Mouse (Mus musculus) thymus, postnatal 25 days (tissue): ENCODE measurements at regions not wholly inside any gene's neighbourhood (a gene's known extent, or its start where the extent isn't known, plus 50 kb on each side); places are given as distances from the start of the nearest gene placed in this dataset.
A peak's percentile ranks its signal among the peaks of the same experiment; 100 is the strongest.

ENCODE experiments used
- DNase-seq: peaks from one replicate; pipeline ENCODE4 v3.0.0; 2022

- no peak for DNase-seq
Measured at GRCm38 (mm10) chr2:167815123-167815522, 116.7 kb upstream of the Ptpn1 start.

- DNase-seq = no peak
Measured at GRCm38 (mm10) chr2:167809256-167809655, 119.6 kb upstream of the Tmem189 start.

GRCm38 (mm10) chr2:167805629-167806304, 116.1 kb upstream of the Tmem189 start:
- DNase-seq = peak; percentile 37

DNA sequence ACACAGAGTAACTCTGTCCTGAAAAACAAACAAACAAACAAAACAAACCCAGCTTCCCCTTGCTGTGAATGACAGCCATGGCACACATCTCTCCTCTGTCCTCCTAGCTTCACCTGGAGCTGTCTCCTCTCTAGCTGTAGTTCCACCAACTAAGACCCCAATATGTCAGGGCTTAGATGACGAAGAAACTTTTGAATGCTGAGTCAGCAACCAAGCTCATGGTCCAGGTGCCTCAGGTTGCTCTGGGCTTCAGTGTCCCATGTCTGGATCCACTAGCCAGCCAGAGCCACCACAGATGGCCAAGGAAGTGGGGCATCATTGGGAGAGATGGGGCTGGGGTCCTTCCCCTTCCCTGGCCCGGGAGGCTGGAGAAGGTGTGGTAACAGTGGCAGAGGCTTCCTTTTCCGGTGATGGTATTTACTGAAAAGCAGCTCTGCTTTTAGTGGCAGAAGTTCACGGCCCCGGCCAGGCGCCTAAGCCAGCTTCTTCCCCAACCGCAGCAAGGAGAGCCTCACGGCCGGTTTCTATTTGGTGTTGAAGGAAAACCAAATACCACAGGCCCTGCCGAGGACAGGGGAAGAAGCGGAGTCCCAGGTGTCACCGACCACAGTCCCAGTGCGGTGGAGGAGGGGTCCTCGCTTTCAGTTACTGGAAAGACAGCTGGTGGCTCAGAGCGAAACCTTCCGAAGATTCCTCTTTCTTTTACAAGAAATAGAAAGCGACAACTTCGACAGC, 115.0 kb upstream of the Tmem189 start:
- DNase-seq = peak; percentile 68

DNA sequence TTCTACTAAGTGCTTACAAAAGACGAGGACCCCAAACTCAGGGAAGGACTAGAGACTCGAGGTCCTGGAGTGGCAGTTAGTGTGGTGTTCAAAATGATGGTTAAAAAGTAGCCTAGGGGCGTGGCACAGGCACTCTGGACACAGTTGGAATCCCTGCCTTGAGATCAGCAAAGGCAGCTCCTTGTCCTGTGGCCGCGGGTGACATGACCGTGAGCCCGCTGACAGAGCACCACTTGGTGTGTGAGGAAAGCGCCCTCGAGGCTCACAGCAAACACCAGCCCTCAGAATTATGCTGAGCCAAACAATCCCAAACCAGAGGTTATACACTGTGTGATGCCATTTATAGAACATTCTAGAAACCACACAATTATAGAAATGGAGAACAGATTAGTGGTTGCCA, 112.9 kb upstream of the Tmem189 start:
- DNase-seq = no peak

DNA sequence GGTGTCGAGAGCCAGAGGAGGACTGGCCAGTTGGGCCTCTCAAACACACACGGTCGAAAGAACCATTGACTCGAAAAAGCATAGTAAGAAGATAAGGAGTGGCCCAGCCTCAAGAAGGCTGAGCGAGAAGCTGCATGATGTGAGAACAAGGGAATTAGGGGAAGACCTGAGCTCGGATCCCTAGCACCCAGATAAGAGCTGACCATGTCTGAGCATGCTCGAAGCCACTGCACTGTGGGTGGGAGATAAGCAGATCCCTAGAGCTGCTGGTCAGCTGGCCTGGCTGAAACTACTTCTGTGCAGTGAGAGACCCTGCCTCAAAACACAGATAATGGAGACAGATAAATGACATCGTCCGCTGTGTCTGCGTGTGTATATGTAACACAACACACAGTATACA, 111.8 kb upstream of the Tmem189 start:
- DNase-seq = no peak

- no peak for DNase-seq
Measured at GRCm38 (mm10) chr2:167800648-167801245, 111.1 kb upstream of the Tmem189 start.

GRCm38 (mm10) chr2:167799629-167800387, 110.2 kb upstream of the Tmem189 start:
- no peak for DNase-seq

DNA sequence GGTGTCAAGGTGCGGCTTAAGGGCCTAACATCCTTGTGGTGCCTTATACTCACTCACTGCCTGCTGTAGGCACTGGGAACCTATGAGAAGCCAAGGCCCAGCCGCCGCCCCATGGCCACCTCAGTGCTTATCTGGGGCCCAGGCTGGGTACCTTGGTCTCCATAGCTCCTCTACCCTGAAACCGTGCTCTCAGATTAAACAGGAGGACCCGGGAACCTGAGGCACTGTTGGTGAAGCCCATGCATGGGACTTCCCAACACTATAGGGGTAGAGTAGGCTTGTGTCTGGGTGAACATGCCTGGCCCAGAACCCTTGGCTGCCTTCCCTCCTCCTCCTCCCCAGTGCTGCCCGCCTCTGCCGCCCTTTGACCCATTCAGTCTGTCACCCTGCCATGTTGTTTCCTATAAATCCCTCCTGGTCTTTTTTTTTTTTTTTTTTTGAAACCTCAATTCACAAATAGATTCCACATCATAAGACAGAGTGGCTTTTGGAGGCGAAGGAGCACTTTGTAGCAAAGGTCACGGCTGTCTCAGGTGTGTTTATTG, 109.4 kb upstream of the Tmem189 start:
- DNase-seq = no peak

GRCm38 (mm10) chr2:167798076-167798782, 108.6 kb upstream of the Tmem189 start:
- no peak for DNase-seq

GRCm38 (mm10) chr2:167795491-167795890, 105.9 kb upstream of the Tmem189 start:
- DNase-seq = no peak

GRCm38 (mm10) chr2:167793916-167794315, 104.3 kb upstream of the Tmem189 start:
- no peak for DNase-seq

DNA sequence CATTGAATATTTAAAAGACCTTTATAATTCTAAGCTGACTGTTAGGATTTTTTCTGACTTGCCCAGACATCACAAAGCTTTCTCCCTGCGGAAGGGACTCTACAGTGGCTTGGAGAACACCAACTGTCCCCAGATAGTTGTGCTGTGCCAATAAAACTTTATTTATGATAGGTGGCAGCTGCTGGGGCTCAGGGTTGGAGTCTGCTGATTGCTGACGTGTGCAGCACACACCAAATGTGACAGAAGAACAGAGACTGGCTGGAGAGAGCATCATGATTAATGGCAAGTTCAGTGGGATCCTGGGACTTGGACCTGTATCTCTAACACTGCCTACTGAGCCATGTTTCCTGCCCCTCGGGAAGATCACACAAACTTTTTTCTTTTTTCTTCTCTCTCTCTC, 103.1 kb upstream of the Tmem189 start:
- no peak for DNase-seq

GRCm38 (mm10) chr2:167792330-167792729, 102.7 kb upstream of the Tmem189 start:
- DNase-seq = no peak

DNA sequence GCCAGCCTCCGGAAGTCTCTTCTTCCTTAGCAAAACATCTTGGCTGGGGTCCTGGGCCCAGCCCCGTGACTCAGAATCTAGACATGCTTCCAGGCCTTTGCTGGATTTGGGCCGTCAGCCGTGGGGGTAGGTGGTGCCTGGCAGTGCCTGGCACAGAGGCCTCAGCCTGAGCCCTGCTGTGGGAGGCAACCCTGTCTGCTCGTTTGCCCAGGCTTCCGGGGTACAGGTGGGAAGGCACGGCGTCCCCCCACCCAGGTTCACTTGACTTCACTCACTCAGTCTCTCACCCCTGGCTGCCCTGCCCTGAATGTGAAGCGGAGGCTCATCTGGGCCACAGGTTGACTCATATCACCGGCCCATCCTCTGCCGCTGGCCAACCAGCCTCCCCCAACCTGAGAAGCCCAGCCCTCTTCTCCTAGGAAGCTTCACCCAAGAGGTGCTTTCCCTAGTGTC, 99.9 kb upstream of the Tmem189 start:
- no peak for DNase-seq

DNA sequence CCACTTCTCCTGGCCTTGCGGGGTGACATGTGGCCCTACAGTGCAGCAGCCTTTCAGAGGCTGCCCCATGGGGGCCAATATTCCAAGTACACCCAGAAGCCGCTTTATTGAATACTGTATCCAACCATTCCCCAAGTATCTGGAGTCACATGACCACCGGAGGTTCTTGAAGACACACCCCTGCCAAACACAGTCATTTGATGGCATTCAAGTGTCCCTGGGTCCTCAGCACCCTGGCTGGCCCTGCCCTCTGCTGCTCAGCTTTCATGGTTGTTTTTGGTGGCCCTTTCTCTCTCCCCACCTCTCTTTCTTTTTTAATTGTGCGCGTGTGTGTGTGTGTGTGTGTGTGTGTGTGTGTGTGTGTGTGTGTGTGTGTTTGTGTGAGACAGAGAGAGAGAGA, 97.3 kb upstream of the Tmem189 start:
- DNase-seq = no peak

DNA sequence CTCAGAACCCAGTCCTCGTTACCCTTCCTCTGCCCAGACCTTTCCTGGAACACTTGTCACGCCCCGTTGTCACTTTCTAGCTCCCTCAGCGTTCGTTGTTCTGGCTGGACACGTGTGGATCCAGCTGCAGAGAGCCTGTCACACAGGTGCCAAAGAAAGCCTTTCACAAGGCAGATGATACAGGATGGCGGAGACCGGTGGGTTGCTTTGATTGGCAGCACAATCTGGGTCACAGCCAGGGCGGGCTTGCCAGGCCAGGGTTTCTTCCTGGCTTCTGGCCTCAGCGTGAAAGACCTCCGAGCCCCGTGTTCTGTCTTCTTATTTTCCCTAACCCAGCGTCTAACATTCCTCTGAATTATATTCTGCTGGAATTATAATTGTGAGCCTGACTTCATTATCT, 94.7 kb upstream of the Tmem189 start:
- no peak for DNase-seq

DNA sequence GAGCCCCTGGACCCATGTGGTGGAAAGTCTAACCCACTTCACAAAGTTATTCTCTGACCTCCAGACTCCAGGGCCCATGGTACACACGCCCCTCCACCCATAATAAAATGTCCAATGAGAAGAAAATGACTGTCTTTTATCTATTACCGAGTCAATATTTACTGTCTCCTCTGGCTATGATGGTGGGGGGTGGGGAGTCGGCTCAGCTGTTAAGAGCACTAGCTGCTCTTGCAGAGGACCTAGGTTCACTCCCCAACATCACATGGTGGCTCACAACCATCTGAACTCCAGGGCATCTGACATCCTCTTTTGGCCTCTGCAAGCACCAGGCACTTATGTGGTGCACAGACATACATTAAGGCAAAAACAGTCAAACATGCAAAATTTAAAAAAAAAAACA, 93.8 kb upstream of the Tmem189 start:
- no peak for DNase-seq

DNA sequence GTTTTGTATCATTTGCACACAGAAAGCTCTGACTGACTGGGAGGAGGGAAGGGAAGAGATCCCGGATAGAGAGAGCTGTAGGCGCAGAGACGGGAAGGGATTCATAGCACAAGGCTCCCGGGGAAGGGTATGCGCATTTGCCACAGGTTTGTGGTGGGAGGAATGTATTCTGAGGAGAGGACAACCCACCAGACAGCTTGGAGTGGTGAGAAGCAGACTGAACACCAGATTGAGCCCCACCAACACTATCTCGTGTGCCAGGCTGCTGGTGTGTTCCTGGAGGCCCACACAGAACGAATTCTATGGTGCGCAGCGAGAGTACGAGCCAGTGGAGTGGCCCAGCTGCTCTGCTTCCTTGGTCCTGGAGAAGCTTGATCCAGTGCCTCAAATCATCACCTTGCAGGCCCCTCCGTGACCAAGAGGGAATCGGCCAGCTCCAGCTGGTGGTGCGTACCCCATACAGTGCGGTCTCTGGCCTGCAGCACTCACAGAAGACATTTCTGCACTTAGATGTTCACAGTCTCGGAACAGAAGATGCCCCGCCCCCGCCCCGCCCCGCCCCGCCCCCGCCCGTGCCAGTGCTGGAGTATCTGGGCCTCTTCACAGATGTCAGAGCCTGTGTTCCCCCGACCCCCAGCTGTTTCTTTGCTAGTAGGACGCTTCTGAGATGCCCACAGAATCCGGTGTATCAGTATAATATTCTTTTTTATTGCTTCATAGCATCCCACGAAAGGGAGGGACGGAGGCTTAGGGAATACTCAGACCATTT, 92.8 kb upstream of the Tmem189 start:
- no peak for DNase-seq

DNA sequence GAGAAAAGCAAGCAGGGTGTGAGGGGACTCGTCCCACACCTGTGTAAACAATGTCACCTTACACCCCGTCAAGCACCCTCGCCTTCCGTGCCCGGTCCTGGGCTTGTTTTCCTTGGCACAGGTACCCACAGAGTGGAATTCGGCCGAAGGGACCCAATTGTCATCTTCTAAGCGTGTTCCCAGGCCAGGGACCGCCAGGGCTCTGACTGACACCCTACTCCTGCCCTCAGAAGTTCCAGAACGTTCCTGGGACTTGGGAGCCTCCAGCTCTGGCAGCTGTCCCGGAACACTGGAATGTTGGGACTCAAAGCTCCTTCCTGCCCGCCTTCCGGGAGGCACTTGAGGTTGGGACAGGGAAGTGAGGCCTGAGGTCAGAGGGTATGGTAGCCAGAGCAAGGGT, 91.9 kb upstream of the Tmem189 start:
- DNase-seq = no peak

- no peak for DNase-seq
Measured at GRCm38 (mm10) chr2:167778691-167779090, 89.1 kb upstream of the Tmem189 start.

GRCm38 (mm10) chr2:167778271-167778670, 88.6 kb upstream of the Tmem189 start:
- DNase-seq = peak; percentile 21
